Mouse (Mus musculus): ENCODE measurements around the gene Rims3.

- TF ChIP-seq CTCF (IDR thresholded peaks at IDR 0.05) (no peak), EP300 (IDR thresholded peaks at IDR 0.05) (no peak)
Observed at GRCm38 (mm10) chr4:120904533-120904932, 49.9 kb downstream of the Rims3 start.

Data from lung, postnatal 0 days (tissue).